Mouse (Mus musculus): ENCODE data around the gene Sptlc2.

Sptlc2 gene

GRCm38 (mm10) chr12:87388122-87388774 is at the start of gene Sptlc2:
TSS of gene Sptlc2 (minus strand) at chr12:87388355.
- DNase-seq (ENCODE audit: low spot score) = peak; percentile 100

- no peak for DNase-seq (ENCODE audit: low spot score)
Measured at GRCm38 (mm10) chr12:87428885-87429284, 40.7 kb upstream of the Sptlc2 start.

GRCm38 (mm10) chr12:87428295-87428694 is 40.1 kb upstream of the Sptlc2 start:
- no peak for DNase-seq (ENCODE audit: low spot score)

GRCm38 (mm10) chr12:87426354-87427031 is 38.3 kb upstream of the Sptlc2 start:
- no peak for DNase-seq (ENCODE audit: low spot score)

- no peak for DNase-seq (ENCODE audit: low spot score)
Measured at GRCm38 (mm10) chr12:87424516-87424915, 36.4 kb upstream of the Sptlc2 start.

- no peak for DNase-seq (ENCODE audit: low spot score)
Measured at GRCm38 (mm10) chr12:87423700-87424099, 35.5 kb upstream of the Sptlc2 start.

GRCm38 (mm10) chr12:87421708-87422507 is 33.8 kb upstream of the Sptlc2 start:
- DNase-seq (ENCODE audit: low spot score) = no peak

- DNase-seq (ENCODE audit: low spot score) = no peak
Measured at GRCm38 (mm10) chr12:87419974-87420485, 31.9 kb upstream of the Sptlc2 start.

GRCm38 (mm10) chr12:87418921-87419320 is 30.8 kb upstream of the Sptlc2 start:
- DNase-seq (ENCODE audit: low spot score) = no peak

- DNase-seq (ENCODE audit: low spot score) = peak; percentile 73
Measured at GRCm38 (mm10) chr12:87416690-87417089, 28.5 kb upstream of the Sptlc2 start.

GRCm38 (mm10) chr12:87415358-87415757 is 27.2 kb upstream of the Sptlc2 start:
- DNase-seq (ENCODE audit: low spot score) = no peak

- DNase-seq (ENCODE audit: low spot score) = peak; percentile 77
Measured at GRCm38 (mm10) chr12:87413179-87413790, 25.1 kb upstream of the Sptlc2 start.

- DNase-seq (ENCODE audit: low spot score) = no peak
Measured at GRCm38 (mm10) chr12:87410999-87411398, 22.8 kb upstream of the Sptlc2 start.

GRCm38 (mm10) chr12:87409123-87409522 is 21.0 kb upstream of the Sptlc2 start:
- no peak for DNase-seq (ENCODE audit: low spot score)

GRCm38 (mm10) chr12:87407869-87408605 is 19.9 kb upstream of the Sptlc2 start:
- DNase-seq (ENCODE audit: low spot score) = peak; percentile 62

- DNase-seq (ENCODE audit: low spot score) = no peak
Measured at GRCm38 (mm10) chr12:87405721-87406120, 17.6 kb upstream of the Sptlc2 start.

- no peak for DNase-seq (ENCODE audit: low spot score)
Measured at GRCm38 (mm10) chr12:87405165-87405564, 17.0 kb upstream of the Sptlc2 start.

GRCm38 (mm10) chr12:87401883-87402282 is 13.7 kb upstream of the Sptlc2 start:
- no peak for DNase-seq (ENCODE audit: low spot score)

GRCm38 (mm10) chr12:87399119-87399819 is 11.1 kb upstream of the Sptlc2 start:
- no peak for DNase-seq (ENCODE audit: low spot score)

- DNase-seq (ENCODE audit: low spot score) = no peak
Measured at GRCm38 (mm10) chr12:87397811-87398417, 9.8 kb upstream of the Sptlc2 start.
